Mouse (Mus musculus): ENCODE measurements around the gene Map3k19. TPM values are rescaled to one million over a fixed set of nuclear protein-coding genes. Genes with fewer than 3 reads are reported as not detected.

Map3k19 gene
- polyA plus RNA-seq, 1 experiment from 2014 or later: 0.08 TPM

DNA sequence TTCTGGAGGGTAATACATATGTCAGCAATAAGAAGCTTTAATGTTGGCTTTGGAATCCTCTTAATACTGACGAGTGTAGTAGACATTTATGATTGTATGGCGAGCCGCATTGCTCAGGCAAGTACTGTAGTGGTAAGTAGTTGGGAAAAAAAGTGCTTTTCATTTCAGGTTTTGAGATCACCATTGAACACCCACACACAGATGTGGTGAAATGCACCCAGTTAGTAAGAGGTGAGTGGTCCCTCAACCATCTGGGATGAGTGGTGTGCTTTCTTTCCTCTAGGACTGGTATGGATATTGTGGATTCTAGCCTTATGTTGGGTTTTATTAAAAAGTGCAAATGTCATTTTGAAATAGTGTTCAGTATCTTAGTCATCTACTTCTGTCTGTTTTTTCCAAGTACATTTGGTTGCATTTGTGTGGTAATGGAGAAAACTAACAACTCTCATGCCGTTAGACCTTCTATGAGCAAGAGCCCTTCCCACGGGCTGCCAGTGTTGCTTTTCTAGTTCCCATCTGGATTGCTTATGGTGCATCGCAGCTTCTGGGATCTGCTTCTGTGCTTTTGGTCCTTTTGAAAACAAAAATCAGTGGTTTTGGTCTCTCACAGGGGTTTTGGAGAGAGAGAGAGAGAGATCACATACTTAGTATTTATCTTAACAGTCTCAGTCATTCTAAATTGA lies 59.6 kb downstream of the Map3k19 start:
- Histone ChIP-seq H3K36me3 (peaks cover 27% of the 10 kb centered on the region), H3K4me2 (replicated peaks) (no peak overlapping the region), H3K4me1 (no peaks in the 10 kb centered on the region), H3K4me3 (no peak overlapping the region), H3K9ac (replicated peaks) (no peak overlapping the region), H3K27ac (replicated peaks) (no peak overlapping the region), H3K9me3 (no peaks in the 10 kb centered on the region), H3K27me3 (no peaks in the 10 kb centered on the region)
- no peak for ATAC-seq (ENCODE audit: low FRiP score, low read depth)
- 89% methylated on average over 6 of the region's 6 CpGs for WGBS

DNA sequence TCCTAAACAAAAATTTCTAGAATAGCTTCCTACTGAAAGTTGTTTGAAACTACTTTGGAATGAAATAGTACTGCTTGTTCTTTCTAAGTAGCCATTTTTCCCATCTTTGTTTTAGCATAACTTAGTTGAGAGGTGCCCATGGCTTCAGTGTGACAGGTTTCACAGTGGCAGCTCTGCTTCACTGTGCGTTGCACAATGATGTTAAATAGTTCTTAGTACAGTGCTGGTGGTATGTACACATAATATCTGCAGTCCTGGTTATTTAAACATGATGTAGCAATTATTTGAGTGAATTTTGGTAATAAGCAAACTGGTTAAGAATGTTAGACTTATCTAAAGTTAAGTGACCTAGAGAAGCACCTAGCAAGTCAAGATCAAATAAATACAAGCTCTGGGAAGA lies 61.4 kb downstream of the Map3k19 start:
- Histone ChIP-seq H3K4me1 (no peaks in the 10 kb centered on the region), H3K9ac (replicated peaks) (no peak overlapping the region), H3K36me3 (peaks cover 16% of the 10 kb centered on the region), H3K4me2 (replicated peaks) (no peak overlapping the region), H3K4me3 (no peak overlapping the region), H3K27me3 (no peaks in the 10 kb centered on the region), H3K9me3 (no peaks in the 10 kb centered on the region), H3K27ac (replicated peaks) (no peak overlapping the region)
- ATAC-seq (ENCODE audit: low FRiP score, low read depth): no peak
- WGBS: 91% methylated on average over 1 of the region's 1 CpGs

DNA sequence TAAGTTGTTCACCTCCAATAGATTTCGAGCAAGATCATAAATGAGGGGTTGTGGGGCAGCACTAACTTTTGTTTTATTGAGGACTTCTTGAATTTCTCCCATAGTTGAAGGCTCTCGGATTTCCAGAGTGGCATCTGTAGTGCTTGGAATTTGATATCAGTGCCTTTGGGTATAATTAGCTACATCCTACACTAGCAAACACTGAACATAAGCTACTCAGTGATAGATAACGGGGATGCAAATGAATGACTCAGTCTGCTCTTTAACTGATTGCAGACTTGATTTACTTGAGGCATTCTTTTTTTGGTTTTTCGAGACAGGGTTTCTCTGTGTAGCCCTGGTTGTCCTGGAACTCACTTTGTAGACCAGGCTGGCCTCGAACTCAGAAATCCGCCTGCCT lies 65.9 kb downstream of the Map3k19 start:
- Histone ChIP-seq H3K9ac (replicated peaks) (no peak overlapping the region), H3K36me3 (peaks cover 13% of the 10 kb centered on the region), H3K9me3 (no peaks in the 10 kb centered on the region), H3K27ac (replicated peaks) (no peak overlapping the region), H3K4me3 (no peak overlapping the region), H3K27me3 (no peaks in the 10 kb centered on the region), H3K4me2 (replicated peaks) (no peak overlapping the region), H3K4me1 (no peaks in the 10 kb centered on the region)
- 89% methylated on average over 6 of the region's 6 CpGs for WGBS
- ATAC-seq (ENCODE audit: low FRiP score, low read depth): no peak

DNA sequence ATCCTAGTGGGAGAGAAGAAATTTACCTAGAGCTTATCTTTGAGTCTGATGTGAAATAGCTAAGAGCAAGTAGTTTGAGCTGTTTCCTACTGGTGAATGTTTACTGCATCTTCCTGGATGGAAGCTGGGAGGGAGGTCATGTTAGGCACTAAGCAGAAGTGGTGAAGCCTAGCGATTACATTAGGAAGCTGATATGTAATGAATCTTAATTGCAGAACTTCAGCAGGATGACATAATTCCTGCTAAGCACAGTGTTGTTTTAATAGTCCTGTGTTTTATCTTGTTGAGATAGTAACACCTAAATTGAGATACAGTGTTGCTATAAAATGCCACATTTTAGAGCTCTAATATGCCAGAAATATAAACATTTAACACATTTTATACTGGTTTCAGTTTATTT lies 68.9 kb downstream of the Map3k19 start:
- peaks cover 14% of the 10 kb centered on the region for H3K4me1 ChIP-seq
- H3K4me2 ChIP-seq (replicated peaks): no peak overlapping the region
- H3K27me3 ChIP-seq: no peaks in the 10 kb centered on the region
- 88% methylated on average over 1 of the region's 1 CpGs for WGBS
- no peaks in the 10 kb centered on the region for H3K9me3 ChIP-seq
- no peak for ATAC-seq (ENCODE audit: low FRiP score, low read depth)
- H3K4me3 ChIP-seq: no peak overlapping the region
- H3K36me3 ChIP-seq: no peaks in the 10 kb centered on the region
- H3K27ac ChIP-seq (replicated peaks): no peak overlapping the region
- no peak overlapping the region for H3K9ac ChIP-seq (replicated peaks)

DNA sequence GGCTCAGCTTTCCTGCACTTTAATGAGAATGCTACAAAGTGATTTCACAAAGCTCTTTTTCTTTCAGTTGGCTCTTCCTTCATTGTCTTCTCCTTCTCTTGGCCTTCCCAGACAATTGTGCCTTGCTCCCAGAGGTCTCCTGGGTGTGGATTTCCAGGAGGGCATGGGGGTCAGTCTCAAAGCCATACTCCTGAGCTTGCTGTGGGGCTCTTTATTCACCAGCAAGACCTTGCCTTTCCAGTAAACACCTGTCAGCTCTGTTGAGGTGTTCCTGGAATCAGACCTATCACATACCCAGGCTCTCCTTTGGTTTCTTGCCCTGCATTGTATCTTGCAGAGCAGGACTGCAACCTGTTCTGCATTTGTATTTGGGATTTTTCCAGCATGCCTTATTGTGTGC lies 71.0 kb downstream of the Map3k19 start:
- Histone ChIP-seq H3K4me3 (no peak overlapping the region), H3K36me3 (peaks cover 4% of the 10 kb centered on the region; the same call in 1 of the 2 replicates), H3K27me3 (no peaks in the 10 kb centered on the region), H3K9me3 (no peaks in the 10 kb centered on the region), H3K4me1 (peaks cover 27% of the 10 kb centered on the region), H3K27ac (replicated peaks) (no peak overlapping the region), H3K4me2 (replicated peaks) (no peak overlapping the region), H3K9ac (replicated peaks) (no peak overlapping the region)
- ATAC-seq (ENCODE audit: low FRiP score, low read depth): no peak

DNA sequence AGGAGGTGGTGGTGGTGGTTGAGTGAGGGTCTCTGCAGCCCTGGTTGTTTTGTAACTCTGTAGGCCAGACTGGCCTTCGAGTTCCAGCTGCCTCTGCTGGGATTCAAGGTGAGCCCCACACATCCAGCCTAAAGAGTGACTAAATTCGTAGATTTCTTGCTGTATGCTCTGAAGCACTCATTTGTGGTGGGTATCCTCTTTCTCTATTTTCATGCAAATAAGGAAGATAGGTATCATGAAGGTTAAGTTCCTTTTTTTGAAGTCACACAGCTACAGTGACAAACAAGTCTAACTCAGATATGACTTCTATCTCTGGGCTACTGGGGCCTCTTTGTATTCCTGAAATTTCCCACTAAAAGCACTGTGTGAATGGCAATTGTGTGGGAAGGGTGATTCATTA lies 74.0 kb downstream of the Map3k19 start:
- H3K4me1 ChIP-seq: peaks cover 44% of the 10 kb centered on the region
- no peak overlapping the region for H3K4me3 ChIP-seq
- 76% methylated on average over 2 of the region's 2 CpGs for WGBS

DNA sequence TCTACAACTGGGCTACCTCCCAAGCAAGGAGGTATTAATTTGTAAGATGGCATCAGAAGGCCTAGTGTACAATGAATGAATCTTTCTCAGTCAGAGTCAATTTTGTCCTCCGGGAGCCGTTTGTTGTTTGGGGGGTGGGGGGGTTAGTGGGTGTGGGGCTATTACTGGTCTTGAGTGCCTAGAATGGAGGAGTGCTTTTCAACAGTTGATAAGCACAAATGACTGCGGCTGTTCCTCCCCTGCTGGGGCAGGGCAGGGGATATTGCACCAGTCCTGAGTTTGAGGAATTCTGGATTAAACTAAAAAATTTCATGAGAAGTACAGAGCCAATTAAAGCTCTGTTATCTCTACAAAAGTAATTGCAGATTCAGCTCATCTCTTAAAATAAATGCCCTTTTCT lies 74.7 kb downstream of the Map3k19 start:
- H3K9ac ChIP-seq (replicated peaks): no peak overlapping the region
- WGBS: 33% methylated on average over 3 of the region's 3 CpGs
- H3K27me3 ChIP-seq: no peaks in the 10 kb centered on the region
- ATAC-seq (ENCODE audit: low FRiP score, low read depth): no peak
- peaks cover 7% of the 10 kb centered on the region; the same call in 1 of the 2 replicates for H3K36me3 ChIP-seq
- peaks cover 47% of the 10 kb centered on the region for H3K4me1 ChIP-seq
- H3K4me3 ChIP-seq: no peak overlapping the region
- H3K9me3 ChIP-seq: no peaks in the 10 kb centered on the region
- no peak overlapping the region for H3K27ac ChIP-seq (replicated peaks)
- no peak overlapping the region for H3K4me2 ChIP-seq (replicated peaks)

More for the DNA sequence above, 74.0 kb downstream of the Map3k19 start:
- H3K9me3 ChIP-seq: no peaks in the 10 kb centered on the region
- no peaks in the 10 kb centered on the region for H3K27me3 ChIP-seq
- no peak for ATAC-seq (ENCODE audit: low FRiP score, low read depth)
- no peak overlapping the region for H3K9ac ChIP-seq (replicated peaks)
- no peak overlapping the region for H3K27ac ChIP-seq (replicated peaks)
- H3K4me2 ChIP-seq (replicated peaks): no peak overlapping the region
- peaks cover 7% of the 10 kb centered on the region; the same call in 1 of the 2 replicates for H3K36me3 ChIP-seq

DNA sequence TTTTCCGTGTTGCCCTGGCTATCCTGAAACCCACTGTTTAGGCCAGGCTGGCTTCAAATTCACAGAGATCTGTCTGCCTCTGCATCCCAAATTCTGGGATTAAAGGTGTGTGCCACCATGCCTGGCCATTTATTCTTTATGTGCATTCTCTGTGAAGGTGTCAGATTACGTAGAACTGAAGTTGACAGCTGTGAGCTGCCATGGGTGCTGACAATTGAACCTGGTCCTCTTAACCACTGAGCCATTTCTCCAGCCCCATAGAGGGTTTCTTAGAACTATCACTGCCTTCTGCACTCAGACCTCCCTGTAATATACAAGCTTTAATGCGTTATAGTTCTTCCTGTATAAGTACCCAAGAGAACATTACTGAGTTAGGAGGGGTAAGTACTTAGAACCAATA lies 76.2 kb downstream of the Map3k19 start:
- Histone ChIP-seq H3K4me2 (replicated peaks) (no peak overlapping the region), H3K4me3 (no peak overlapping the region), H3K9ac (replicated peaks) (no peak overlapping the region), H3K27me3 (no peaks in the 10 kb centered on the region), H3K36me3 (peaks cover 7% of the 10 kb centered on the region; the same call in 1 of the 2 replicates), H3K27ac (replicated peaks) (no peak overlapping the region), H3K9me3 (no peaks in the 10 kb centered on the region), H3K4me1 (peaks cover 47% of the 10 kb centered on the region)
- WGBS: 86% methylated on average over 3 of the region's 3 CpGs
- ATAC-seq (ENCODE audit: low FRiP score, low read depth): no peak

DNA sequence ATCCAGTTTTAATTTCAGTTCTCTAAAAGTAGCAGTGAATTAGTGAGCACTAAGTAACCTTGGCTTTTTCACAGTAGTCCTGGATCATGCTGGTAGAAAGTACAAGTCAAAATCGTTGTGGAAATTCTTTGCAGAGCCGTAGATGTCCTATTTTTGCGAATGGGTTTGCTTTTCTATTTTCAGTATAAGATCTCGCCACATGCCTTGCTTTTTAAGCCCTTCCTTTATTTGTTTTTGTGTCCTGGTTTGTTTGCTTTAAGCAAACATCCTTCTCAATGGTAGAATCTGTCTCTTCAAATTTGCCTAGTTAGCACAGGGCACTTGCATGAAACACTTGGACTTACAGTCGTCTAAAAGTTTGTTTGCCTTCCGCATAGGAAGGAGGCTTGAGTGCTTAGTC lies 78.6 kb downstream of the Map3k19 start:
- H3K27me3 ChIP-seq: no peaks in the 10 kb centered on the region
- WGBS: 63% methylated on average over 6 of the region's 6 CpGs
- peaks cover 7% of the 10 kb centered on the region; the same call in 1 of the 2 replicates for H3K36me3 ChIP-seq
- H3K4me1 ChIP-seq: peaks cover 39% of the 10 kb centered on the region
- peak overlapping the region; percentile 44 for H3K4me2 ChIP-seq (replicated peaks)
- no peaks in the 10 kb centered on the region for H3K9me3 ChIP-seq
- no peak overlapping the region for H3K27ac ChIP-seq (replicated peaks)
- peak overlapping the region; percentile 6; the same call in 1 of the 2 replicates for H3K4me3 ChIP-seq
- ATAC-seq (ENCODE audit: low FRiP score, low read depth): no peak
- H3K9ac ChIP-seq (replicated peaks): no peak overlapping the region

DNA sequence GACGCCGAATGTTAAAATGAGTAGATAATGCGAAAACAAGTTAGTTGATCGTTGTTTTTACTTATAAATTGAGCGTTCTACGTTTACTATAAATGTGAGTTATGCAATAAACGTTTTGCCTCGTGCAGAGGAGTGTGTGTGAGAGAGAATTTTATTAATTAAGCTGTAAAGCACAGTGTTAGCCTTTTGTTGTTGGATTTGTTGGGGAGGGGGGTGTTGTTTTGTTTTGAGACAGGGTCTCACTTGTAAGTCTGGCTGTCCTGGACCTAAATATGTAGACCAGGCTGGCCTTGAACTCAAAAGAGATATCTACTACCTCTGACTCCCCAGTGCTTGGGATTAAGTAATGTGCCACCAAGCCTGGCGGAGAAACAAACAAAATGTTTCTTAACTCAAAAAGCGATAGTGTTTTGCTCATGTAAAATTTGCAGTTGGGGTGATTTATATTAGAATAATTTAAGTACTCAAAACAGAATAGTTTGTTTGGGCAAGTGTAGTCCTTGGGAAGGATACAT lies 79.6 kb downstream of the Map3k19 start:
- no peak for ATAC-seq (ENCODE audit: low FRiP score, low read depth)
- H3K36me3 ChIP-seq: peaks cover 7% of the 10 kb centered on the region; the same call in 1 of the 2 replicates
- peaks cover 37% of the 10 kb centered on the region for H3K4me1 ChIP-seq
- H3K9ac ChIP-seq (replicated peaks): peak overlapping the region; percentile 94
- no peaks in the 10 kb centered on the region for H3K27me3 ChIP-seq
- peak overlapping the region; percentile 81 for H3K4me3 ChIP-seq
- peak overlapping the region; percentile 86 for H3K4me2 ChIP-seq (replicated peaks)
- H3K27ac ChIP-seq (replicated peaks): no peak overlapping the region
- no peaks in the 10 kb centered on the region for H3K9me3 ChIP-seq
- 10% methylated on average over 10 of the region's 10 CpGs for WGBS

DNA sequence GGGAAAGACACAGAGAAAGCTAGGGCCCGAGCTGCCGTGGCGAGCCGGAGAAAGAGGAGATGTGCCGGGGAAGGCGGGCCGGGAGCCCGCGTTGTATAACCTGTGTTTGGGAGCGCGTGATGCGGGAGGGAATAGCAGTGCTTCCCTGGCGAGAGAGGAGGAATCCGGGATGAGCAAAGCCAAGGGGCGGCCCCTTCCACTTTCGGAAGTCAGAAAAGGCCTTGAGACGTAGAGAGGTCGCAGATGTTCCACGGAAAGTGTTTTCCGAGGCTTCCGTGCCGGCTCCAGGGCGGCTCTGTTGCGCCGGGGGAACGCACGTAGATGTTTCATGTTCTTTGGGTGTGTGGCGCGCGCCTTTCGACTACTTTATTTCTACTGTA lies 80.3 kb downstream of the Map3k19 start:
- H3K9ac ChIP-seq (replicated peaks): peak overlapping the region; percentile 94
- under 1% methylated on average over 31 of the region's 31 CpGs for WGBS
- peak overlapping the region; percentile 95 for H3K27ac ChIP-seq (replicated peaks)
- H3K9me3 ChIP-seq: no peaks in the 10 kb centered on the region
- peak; percentile 45 for ATAC-seq (ENCODE audit: low FRiP score, low read depth)
- peaks cover 7% of the 10 kb centered on the region; the same call in 1 of the 2 replicates for H3K36me3 ChIP-seq
- H3K4me3 ChIP-seq: peak overlapping the region; percentile 81
- peak overlapping the region; percentile 86 for H3K4me2 ChIP-seq (replicated peaks)
- H3K27me3 ChIP-seq: no peaks in the 10 kb centered on the region
- peaks cover 30% of the 10 kb centered on the region for H3K4me1 ChIP-seq

DNA sequence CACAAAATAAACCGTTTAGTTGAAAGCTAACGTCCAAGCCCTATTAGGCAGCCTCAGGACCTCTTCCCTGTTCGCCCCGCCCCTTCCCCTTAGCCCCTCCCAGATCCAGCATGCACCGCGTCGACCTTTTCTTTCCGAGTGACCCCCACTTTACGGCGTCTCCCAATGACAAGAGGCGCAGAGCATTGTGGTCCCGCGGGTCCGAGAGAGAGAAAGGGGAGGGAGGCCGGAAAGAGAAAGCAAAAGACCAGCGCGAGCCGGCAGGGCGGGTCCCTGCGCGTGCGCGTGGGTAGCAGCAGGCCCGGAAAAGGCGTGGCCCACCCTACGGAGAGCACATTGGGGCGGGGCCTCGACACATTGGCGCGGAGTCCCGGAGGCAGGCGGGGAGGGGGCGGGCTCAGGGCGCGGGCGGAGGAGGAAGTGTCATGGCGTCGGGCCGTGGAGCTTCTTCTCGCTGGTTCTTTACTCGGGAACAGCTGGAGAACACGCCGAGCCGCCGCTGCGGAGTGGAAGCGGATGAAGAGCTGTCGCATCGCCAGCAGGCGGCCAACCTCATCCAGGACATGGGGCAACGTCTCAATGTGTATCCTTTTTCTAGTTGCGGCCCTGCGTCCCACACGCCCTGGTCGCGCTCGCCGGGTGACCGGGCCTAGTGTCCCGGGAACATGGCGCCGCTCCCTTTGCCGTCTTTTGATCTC lies 80.9 kb downstream of the Map3k19 start, which contains the start of gene Ccnt2:
Ccnt2 (plus strand) TSS at position 362 of the 698 bp plus-strand sequence.
- H3K27ac ChIP-seq (replicated peaks): peak within 1 kb of the TSS; percentile 95
- H3K4me1 ChIP-seq: peaks cover 24% of the 10 kb centered on the region
- H3K36me3 ChIP-seq: peaks cover 4% of the 10 kb centered on the region; the same call in 1 of the 2 replicates
- H3K9ac ChIP-seq (replicated peaks): peak within 1 kb of the TSS; percentile 94
- under 1% methylated on average over 63 of the region's 63 CpGs for WGBS
- H3K9me3 ChIP-seq: no peaks in the 10 kb centered on the region
- peak; percentile 99 for ATAC-seq (ENCODE audit: low FRiP score, low read depth)
- peak within 1 kb of the TSS; percentile 86 for H3K4me2 ChIP-seq (replicated peaks)
- H3K4me3 ChIP-seq: peak within 1 kb of the TSS; percentile 81
- H3K27me3 ChIP-seq: no peaks in the 10 kb centered on the region
